8 mouse cellular contexts compared by ENCODE assay signal in the genomic region with DNA sequence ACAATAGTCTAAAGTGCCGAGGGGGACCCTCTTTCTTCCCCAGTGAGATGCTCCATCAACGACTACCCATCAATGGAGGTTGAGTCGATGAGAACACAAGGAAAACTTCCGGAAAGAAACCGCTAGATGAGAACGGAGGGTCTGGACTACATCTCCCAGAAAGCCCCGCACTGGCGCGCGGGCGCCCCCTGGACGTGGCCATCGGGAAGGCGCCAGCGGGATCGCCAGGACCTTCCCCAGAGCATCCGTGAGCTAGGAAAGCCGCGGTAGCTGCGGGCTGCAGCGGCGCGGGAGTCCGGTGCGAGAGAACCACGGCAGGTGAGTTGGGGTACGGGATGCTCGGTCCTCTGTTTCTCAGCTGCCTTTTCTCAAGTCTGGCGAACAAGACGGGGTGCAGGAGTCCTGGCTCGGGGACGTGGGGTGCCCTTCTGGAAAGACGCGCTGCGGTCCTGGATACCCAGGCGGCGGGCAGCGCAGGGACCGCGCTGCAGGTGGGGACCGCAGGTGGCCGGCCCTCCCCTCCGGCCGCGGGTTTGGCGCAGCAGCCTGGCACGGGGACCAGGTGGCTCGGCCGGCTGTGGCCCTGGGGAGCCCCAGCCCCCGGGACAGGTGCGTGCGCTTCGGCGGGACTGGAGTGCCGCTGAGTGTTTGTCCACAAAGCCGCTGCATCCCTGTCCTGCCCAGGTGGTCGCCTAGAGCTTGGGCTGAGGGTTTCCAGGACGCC. TPM values are rescaled to one million over a fixed set of nuclear protein-coding genes. Genes with fewer than 3 reads are reported as not detected.
DNase-seq lines count a peak whose midpoint lies in the region; ATAC-seq and TF ChIP-seq lines count a peak whose summit lies in the region.

A gene (plus strand): TSS at position 192 of the 724 bp plus-strand sequence.

- H3K27ac ChIP-seq in ES-E14 (ENCODE audit: insufficient read depth, low read depth, low read length, poor library complexity, severe bottlenecking): no peak within 1 kb of the TSS
- no peak within 1 kb of the TSS for H3K27ac ChIP-seq in forebrain, embryonic 14.5 days (ENCODE audit: low read depth, low read length)
- H3K27ac ChIP-seq in liver, embryonic 16.5 days (ENCODE audit: low read length): peak within 1 kb of the TSS; percentile 100
- no peak within 1 kb of the TSS for H3K27ac ChIP-seq in neural tube, embryonic 12.5 days
- H3K27ac ChIP-seq in stomach, postnatal 0 days (replicated peaks): no peak within 1 kb of the TSS

- H3K36me3 ChIP-seq in ES-E14 (ENCODE audit: control insufficient read depth, insufficient read depth, low read length, poor library complexity, severe bottlenecking): no peaks in the 10 kb centered on the region
- H3K36me3 ChIP-seq in forebrain, embryonic 14.5 days (ENCODE audit: control insufficient read depth, insufficient read depth, low read length): no peaks in the 10 kb centered on the region
- H3K36me3 ChIP-seq in liver, embryonic 16.5 days (ENCODE audit: control insufficient read depth, insufficient read depth): no peaks in the 10 kb centered on the region
- no peaks in the 10 kb centered on the region for H3K36me3 ChIP-seq in neural tube, embryonic 12.5 days
- no peaks in the 10 kb centered on the region for H3K36me3 ChIP-seq in stomach, postnatal 0 days (ENCODE audit: control insufficient read depth, insufficient read depth, low read length)

- DNase-seq in ES-E14 (ENCODE audit: low read depth, low spot score): peak; percentile 83
- peak; percentile 95 for DNase-seq in cerebellum, adult 11 months
- DNase-seq in forebrain, embryonic 14.5 days (ENCODE audit: low spot score): peak; percentile 92
- DNase-seq in heart, postnatal 14 days: peak; percentile 95 to 98
- DNase-seq in large intestine, adult 2 months (ENCODE audit: low read depth, low spot score): peak; percentile 44
- peak; percentile 91 for DNase-seq in stomach, postnatal 0 days (ENCODE audit: low spot score)

- H3K4me2 ChIP-seq in forebrain, embryonic 14.5 days (ENCODE audit: low read length): peak within 1 kb of the TSS; percentile 100
- peak within 1 kb of the TSS; percentile 80 for H3K4me2 ChIP-seq in liver, embryonic 16.5 days (ENCODE audit: low read depth, low read length)
- peak within 1 kb of the TSS; percentile 100 for H3K4me2 ChIP-seq in neural tube, embryonic 12.5 days (replicated peaks)
- H3K4me2 ChIP-seq in stomach, postnatal 0 days (replicated peaks; ENCODE audit: low read depth): peak within 1 kb of the TSS; percentile 94

- H3K9ac ChIP-seq in ES-E14 (ENCODE audit: insufficient read depth, low read depth, low read length, poor library complexity, severe bottlenecking): peak within 1 kb of the TSS; percentile 61
- H3K9ac ChIP-seq in forebrain, embryonic 14.5 days (ENCODE audit: low read length): peak within 1 kb of the TSS; percentile 64
- H3K9ac ChIP-seq in liver, embryonic 16.5 days (ENCODE audit: low read depth, low read length): peak within 1 kb of the TSS; percentile 100
- H3K9ac ChIP-seq in neural tube, embryonic 12.5 days: peak within 1 kb of the TSS; percentile 61
- peak within 1 kb of the TSS; percentile 51; the same call in 1 of the 2 replicates for H3K9ac ChIP-seq in stomach, postnatal 0 days (ENCODE audit: low read length)

- in situ Hi-C loops in ES-E14 (cut with MboI; ENCODE audit: low sequenced_read_pairs in 2 of 2, unreplicated experiment in 2 of 2): loop anchor here in 1 of 2 experiments (10.0 kb wide), 1 partner anchor 318 kb away; no protein-coding TSS in a partner anchor

- H3K4me1 ChIP-seq in ES-E14 (ENCODE audit: control insufficient read depth in 2 of 2, insufficient read depth in 2 of 2, low read length in 2 of 2, poor library complexity in 1 of 2): 0 out of 4 replicates have a peak, but pooled peaks cover 0 to 3% of the 10 kb centered on the region in 2 experiments
- no peaks in the 10 kb centered on the region for H3K4me1 ChIP-seq in forebrain, embryonic 14.5 days (ENCODE audit: control insufficient read depth, insufficient read depth, low read length)
- peaks cover 12% of the 10 kb centered on the region for H3K4me1 ChIP-seq in liver, embryonic 16.5 days (ENCODE audit: control insufficient read depth, low read depth, low read length)
- H3K4me1 ChIP-seq in neural tube, embryonic 12.5 days: peaks cover 5% of the 10 kb centered on the region; the same call in 1 of the 2 replicates
- no peaks in the 10 kb centered on the region for H3K4me1 ChIP-seq in stomach, postnatal 0 days (replicated peaks; ENCODE audit: control insufficient read depth, insufficient read depth)

- H3K27me3 ChIP-seq in forebrain, embryonic 14.5 days (replicated peaks; ENCODE audit: control insufficient read depth, insufficient read depth, low read length): peaks cover 3% of the 10 kb centered on the region; the same call in 1 of the 2 replicates
- peaks cover 9% of the 10 kb centered on the region for H3K27me3 ChIP-seq in liver, embryonic 16.5 days (ENCODE audit: control insufficient read depth, insufficient read depth, low read depth, low read length)
- H3K27me3 ChIP-seq in neural tube, embryonic 12.5 days (replicated peaks): peaks cover 18% of the 10 kb centered on the region
- H3K27me3 ChIP-seq in stomach, postnatal 0 days (ENCODE audit: control insufficient read depth, insufficient read depth, low read length): peaks cover 6% of the 10 kb centered on the region; the same call in 1 of the 2 replicates

- H3K9me3 ChIP-seq in ES-E14 (ENCODE audit: control insufficient read depth, insufficient read depth, low read depth, low read length): no peaks in the 10 kb centered on the region
- H3K9me3 ChIP-seq in forebrain, embryonic 14.5 days (replicated peaks; ENCODE audit: control insufficient read depth, low read length): no peaks in the 10 kb centered on the region
- no peaks in the 10 kb centered on the region for H3K9me3 ChIP-seq in liver, embryonic 16.5 days (replicated peaks; ENCODE audit: control insufficient read depth, low read length)
- no peaks in the 10 kb centered on the region for H3K9me3 ChIP-seq in neural tube, embryonic 12.5 days
- H3K9me3 ChIP-seq in stomach, postnatal 0 days (ENCODE audit: control insufficient read depth, low read length): no peaks in the 10 kb centered on the region

- under 1% methylated on average over 58 of the region's 58 CpGs for WGBS in forebrain, embryonic 14.5 days
- WGBS in large intestine, adult 2 months: under 1% methylated on average over 58 of the region's 58 CpGs
- under 1% methylated on average over 58 of the region's 58 CpGs for WGBS in liver, embryonic 16.5 days (ENCODE audit: insufficient replicate concordance)
- WGBS in neural tube, embryonic 12.5 days: under 1% methylated on average over 58 of the region's 58 CpGs
- WGBS in stomach, postnatal 0 days: under 1% methylated on average over 57 of the region's 58 CpGs

- no peak for TF ChIP-seq EP300 in stomach, postnatal 0 days (optimal IDR thresholded peaks at IDR 0.05)

- intact Hi-C loops in heart, postnatal 14 days (cut with DNase I): loop anchor here (5.0 kb wide), 2 partner anchors 51 to 66 kb away; no protein-coding TSS in a partner anchor

- peak; percentile 96 for ATAC-seq in forebrain, embryonic 14.5 days
- ATAC-seq in liver, embryonic 16.5 days (ENCODE audit: low read depth): peak; percentile 74
- ATAC-seq in neural tube, embryonic 12.5 days (ENCODE audit: low FRiP score, low read depth): peak; percentile 92
- ATAC-seq in stomach, postnatal 0 days (ENCODE audit: low FRiP score, low TSS enrichment): peak; percentile 94

- peak within 1 kb of the TSS; percentile 73 to 93 for H3K4me3 ChIP-seq in ES-E14 (ENCODE audit: insufficient read depth in 1 of 2, low read depth in 1 of 2, low read length in 2 of 2, poor library complexity in 1 of 2, severe bottlenecking in 1 of 2)
- peak within 1 kb of the TSS; percentile 63 for H3K4me3 ChIP-seq in forebrain, embryonic 14.5 days (ENCODE audit: low read depth, low read length)
- H3K4me3 ChIP-seq in liver, embryonic 16.5 days (ENCODE audit: low read depth, low read length): peak within 1 kb of the TSS; percentile 75
- H3K4me3 ChIP-seq in neural tube, embryonic 12.5 days: peak within 1 kb of the TSS; percentile 63
- H3K4me3 ChIP-seq in stomach, postnatal 0 days (ENCODE audit: low read depth, low read length): peak within 1 kb of the TSS; percentile 52

- peak; percentile 94 for TF ChIP-seq CTCF in stomach, postnatal 0 days (IDR thresholded peaks at IDR 0.05; ENCODE audit: low read depth)

TF ChIP-seq in ES-E14, 5 proteins besides CTCF, POLR2A, EP300 and RAD21:
- TF ChIP-seq HCFC1 (IDR thresholded peaks at IDR 0.05; ENCODE audit: borderline replicate concordance, insufficient read depth, low read length) (peak; percentile 100), MAFK (IDR thresholded peaks at IDR 0.05; ENCODE audit: insufficient read depth, low read depth, low read length) (no peak)

RNA-seq across cellular contexts. Expression of the gene that starts here (rescaled TPM):
- total RNA-seq in ES-E14 (2012; rRNA removed): 15.3 and 19.9 TPM in 2 replicates
- polyA plus RNA-seq in forebrain, embryonic 14.5 days (2014; fragmentation: Nextera tagmentation; extraction: Ambion mirVana): 9.2 and 10.8 TPM in 2 replicates
- 10 to 100 TPM; 21.2 to 23.5 TPM for total RNA-seq in heart, postnatal 14 days (2021)
- polyA plus RNA-seq in large intestine, adult 2 months (2012; rRNA removed): 6.5 and 12.0 TPM in 2 replicates
- 58.6 and 58.9 TPM in 2 replicates for polyA plus RNA-seq in liver, embryonic 16.5 days (2015; fragmentation: Nextera tagmentation; extraction: Ambion mirVana)
- 14.1 and 16.6 TPM in 2 replicates for polyA plus RNA-seq in neural tube, embryonic 12.5 days (2016; fragmentation: Nextera tagmentation; extraction: Ambion mirVana)
- polyA plus RNA-seq in stomach, postnatal 0 days (2015; fragmentation: Nextera tagmentation; extraction: Ambion mirVana): 2.5 and 3.2 TPM in 2 replicates

Comparison
In these comparisons a context has a peak if more than half of its experiments do, and no peak if none do; other contexts are left out.
1. DNase-seq: peak in every context shown above with its lines; median percentile 96 in heart, postnatal 14 days; 95 in cerebellum, adult 11 months; 92 in forebrain, embryonic 14.5 days; 91 in stomach, postnatal 0 days; 83 in ES-E14; 44 in large intestine, adult 2 months.